Mouse (Mus musculus): ENCODE results near the gene Sat2. TPM values are rescaled to one million over a fixed set of nuclear protein-coding genes. Genes with fewer than 3 reads are reported as not detected.

Sat2 gene
- polyA plus RNA-seq, 1 experiment from 2014 or later, result 26.6 TPM

DNA sequence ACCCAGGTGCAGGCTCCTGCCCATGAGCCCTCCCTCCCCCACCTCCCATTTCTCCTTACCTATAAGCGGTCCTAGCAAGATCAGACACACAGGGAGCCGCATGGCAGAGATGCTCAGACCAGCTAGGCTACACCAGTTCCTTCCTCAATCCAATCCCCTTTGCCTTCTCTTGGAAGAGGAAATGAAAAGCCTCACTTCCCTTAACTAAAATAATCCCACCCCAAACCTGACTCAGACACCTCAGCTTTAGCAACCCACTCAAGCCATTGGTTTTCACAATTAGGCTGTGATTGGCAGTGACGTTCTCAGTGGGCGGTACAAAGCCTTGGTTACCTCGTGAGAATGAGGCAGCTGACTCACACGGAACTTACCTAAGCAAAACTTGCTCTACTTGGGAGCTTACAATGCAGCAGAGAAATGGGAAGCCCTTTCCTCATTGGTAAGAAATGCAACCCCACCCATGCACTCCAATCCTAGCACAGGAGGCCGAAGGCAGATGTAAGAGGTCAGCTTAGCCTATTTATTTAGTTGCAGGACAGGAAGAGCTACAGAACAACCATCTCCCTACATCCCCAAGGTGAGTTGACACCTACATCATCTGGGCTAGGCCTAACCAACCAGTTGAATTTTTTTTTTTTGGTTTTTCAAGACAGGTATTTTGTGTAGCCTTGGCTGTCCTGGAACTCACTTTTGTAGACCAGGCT lies 44.3 kb downstream of the Sat2 start, which contains the start of gene Cd68:
Gene Cd68 (minus strand): TSS at position 193 of the 704 bp plus-strand sequence.
- no peaks in the 10 kb centered on the region for H3K27me3 ChIP-seq
- no peaks in the 10 kb centered on the region for H3K9me3 ChIP-seq (replicated peaks)
- H3K4me2 ChIP-seq (replicated peaks), result no peak within 1 kb of the TSS
- no peak within 1 kb of the TSS for H3K4me3 ChIP-seq
- peak within 1 kb of the TSS; percentile 37; the same call in 1 of the 2 replicates for H3K27ac ChIP-seq
- peaks cover 70% of the 10 kb centered on the region for H3K36me3 ChIP-seq
- peaks cover 35% of the 10 kb centered on the region for H3K4me1 ChIP-seq
- ATAC-seq (ENCODE audit: low FRiP score), result no peak
- WGBS, result 28% methylated on average over 7 of the region's 7 CpGs
- no peak within 1 kb of the TSS for H3K9ac ChIP-seq

GRCm38 (mm10) chr11:69666665-69667005 lies 44.8 kb downstream of the Sat2 start:
- peaks cover 29% of the 10 kb centered on the region for H3K4me1 ChIP-seq
- H3K36me3 ChIP-seq, result peaks cover 70% of the 10 kb centered on the region
- H3K27ac ChIP-seq, result no peak overlapping the region
- H3K27me3 ChIP-seq, result no peaks in the 10 kb centered on the region
- no peak overlapping the region for H3K4me3 ChIP-seq
- WGBS, result 89% methylated on average over 3 of the region's 3 CpGs
- ATAC-seq (ENCODE audit: low FRiP score), result no peak
- no peak overlapping the region for H3K9ac ChIP-seq
- H3K4me2 ChIP-seq (replicated peaks), result no peak overlapping the region
- H3K9me3 ChIP-seq (replicated peaks), result no peaks in the 10 kb centered on the region

GRCm38 (mm10) chr11:69670786-69671725 lies 49.2 kb downstream of the Sat2 start:
- WGBS, result 1% methylated on average over 58 of the region's 61 CpGs
- peak overlapping the region; percentile 89 for H3K4me3 ChIP-seq
- no peaks in the 10 kb centered on the region for H3K9me3 ChIP-seq (replicated peaks)
- peak overlapping the region; percentile 99 for H3K9ac ChIP-seq
- peak overlapping the region; percentile 96 for H3K27ac ChIP-seq
- peak overlapping the region; percentile 97 for H3K4me2 ChIP-seq (replicated peaks)
- peaks cover 74% of the 10 kb centered on the region for H3K36me3 ChIP-seq
- no peaks in the 10 kb centered on the region for H3K27me3 ChIP-seq
- ATAC-seq (ENCODE audit: low FRiP score), result peak; percentile 64
- peaks cover 30% of the 10 kb centered on the region for H3K4me1 ChIP-seq

DNA sequence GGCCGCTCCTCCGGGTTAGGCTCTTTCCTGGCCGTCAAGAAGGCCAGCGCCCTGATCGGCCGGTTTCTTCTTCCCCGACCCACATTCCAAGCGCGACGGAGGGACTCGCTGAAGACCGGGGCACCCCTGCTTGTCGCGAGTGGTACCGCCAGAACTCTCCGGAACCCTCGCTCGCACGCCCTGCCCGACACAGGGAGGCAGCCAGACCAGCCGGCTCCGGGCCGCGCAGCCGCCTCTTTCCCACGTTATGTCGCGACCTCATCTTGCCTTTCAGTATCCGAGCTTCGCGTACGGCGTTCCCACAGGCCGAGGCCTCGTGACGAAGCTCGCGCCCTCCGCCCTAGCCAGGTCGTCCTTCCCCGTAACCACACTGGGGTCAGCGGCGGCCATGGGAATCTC lies 49.9 kb downstream of the Sat2 start:
- Histone ChIP-seq H3K4me1 (peaks cover 30% of the 10 kb centered on the region), H3K4me2 (replicated peaks) (peak overlapping the region; percentile 97), H3K9me3 (replicated peaks) (no peaks in the 10 kb centered on the region), H3K9ac (peak overlapping the region; percentile 99), H3K36me3 (peaks cover 74% of the 10 kb centered on the region), H3K4me3 (peak overlapping the region; percentile 89), H3K27me3 (no peaks in the 10 kb centered on the region), H3K27ac (peak overlapping the region; percentile 96)
- under 1% methylated on average over 43 of the region's 43 CpGs for WGBS
- peak; percentile 30; the same call in 1 of the 2 replicates for ATAC-seq (ENCODE audit: low FRiP score)

DNA sequence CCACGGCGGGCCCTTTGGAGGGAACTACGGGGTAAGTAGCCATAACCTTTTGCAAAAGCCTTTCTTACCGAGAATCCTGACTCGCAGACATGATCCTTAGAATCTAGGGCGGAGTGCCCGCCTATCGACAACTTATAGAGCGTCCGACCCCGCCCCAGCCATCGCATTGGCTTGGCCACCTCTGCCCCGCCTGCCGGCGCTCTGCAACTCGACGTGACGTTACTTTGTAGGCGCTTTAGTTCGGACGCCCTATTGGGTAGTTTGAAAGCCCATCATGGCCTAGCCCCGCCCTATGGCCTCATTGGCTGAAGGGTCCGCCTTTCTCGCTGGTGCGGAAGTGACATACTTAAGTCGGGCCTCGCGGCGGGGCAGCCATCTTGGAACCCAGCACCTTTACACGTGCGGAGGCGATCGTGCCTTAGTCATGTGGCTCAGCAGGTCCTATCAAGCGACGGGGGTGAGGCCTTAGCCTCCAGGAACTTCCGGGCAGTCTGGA lies 50.4 kb downstream of the Sat2 start, which contains the start of gene Eif4a1:
Gene Eif4a1 (minus strand): TSS at position 213 of the 496 bp plus-strand sequence.
- peak within 1 kb of the TSS; percentile 97 for H3K4me2 ChIP-seq (replicated peaks)
- peak within 1 kb of the TSS; percentile 89 for H3K4me3 ChIP-seq
- peaks cover 30% of the 10 kb centered on the region for H3K4me1 ChIP-seq
- H3K27ac ChIP-seq, result peak within 1 kb of the TSS; percentile 96
- H3K27me3 ChIP-seq, result no peaks in the 10 kb centered on the region
- peak; percentile 97 for ATAC-seq (ENCODE audit: low FRiP score)
- under 1% methylated on average over 36 of the region's 36 CpGs for WGBS
- peaks cover 75% of the 10 kb centered on the region for H3K36me3 ChIP-seq
- H3K9me3 ChIP-seq (replicated peaks), result no peaks in the 10 kb centered on the region
- H3K9ac ChIP-seq, result peak within 1 kb of the TSS; percentile 99

MicroRNA genes within 50 kb of the gene (microRNA counts, 519-probe panel; counts per million panel counts)
- microRNA mmu-miR-1934, result 470 counts per million, percentile 58 among the panel's probes with 10 or more counts
- 2,681 counts per million, percentile 66 among the panel's probes with 10 or more counts for microRNA mmu-miR-467f

Small RNA genes within 50 kb of the gene (microRNA-seq; reads per million reads assigned to microRNA genes)
- gene Mir1934 (1.9 reads per million), gene Mir467f (not detected)

Other genes starting within 250 kb of the Sat2 start
- gene Naa38, start 226.5 kb upstream of the Sat2 start, polyA plus RNA-seq (2016; fragmentation: Nextera tagmentation; extraction: Ambion mirVana), result 94.0 and 103 TPM in 2 replicates
- gene Cyb5d1, start 226.4 kb upstream of the Sat2 start, polyA plus RNA-seq (2016; fragmentation: Nextera tagmentation; extraction: Ambion mirVana), result 48.0 and 50.5 TPM in 2 replicates
- 13.2 and 14.8 TPM in 2 replicates for gene Tmem88, start 223.8 kb upstream of the Sat2 start, polyA plus RNA-seq (2016; fragmentation: Nextera tagmentation; extraction: Ambion mirVana)
- gene Kdm6b, start 208.3 kb upstream of the Sat2 start, polyA plus RNA-seq (2016; fragmentation: Nextera tagmentation; extraction: Ambion mirVana), result 51.4 and 51.6 TPM in 2 replicates
- gene Dnah2, start 72.9 kb upstream of the Sat2 start, polyA plus RNA-seq (2016; fragmentation: Nextera tagmentation; extraction: Ambion mirVana), result 1.4 and 2.5 TPM in 2 replicates
- gene Efnb3, start 61.8 kb upstream of the Sat2 start, polyA plus RNA-seq (2016; fragmentation: Nextera tagmentation; extraction: Ambion mirVana), result 95.7 and 106 TPM in 2 replicates
- gene Wrap53, start 41.8 kb upstream of the Sat2 start, polyA plus RNA-seq (2016; fragmentation: Nextera tagmentation; extraction: Ambion mirVana), result 29.7 and 29.9 TPM in 2 replicates
- gene Trp53, start 41.7 kb upstream of the Sat2 start, polyA plus RNA-seq (2016; fragmentation: Nextera tagmentation; extraction: Ambion mirVana), result 105 and 109 TPM in 2 replicates
- gene Atp1b2, start 16.1 kb upstream of the Sat2 start, polyA plus RNA-seq (2016; fragmentation: Nextera tagmentation; extraction: Ambion mirVana), result 12.1 and 18.5 TPM in 2 replicates
- not detected in 2 replicates for gene Shbg, start 4.1 kb upstream of the Sat2 start, polyA plus RNA-seq (2016; fragmentation: Nextera tagmentation; extraction: Ambion mirVana)
- gene Fxr2, start 11.0 kb downstream of the Sat2 start, polyA plus RNA-seq (2016; fragmentation: Nextera tagmentation; extraction: Ambion mirVana), result 62.7 and 62.8 TPM in 2 replicates
- gene Sox15, start 33.3 kb downstream of the Sat2 start, polyA plus RNA-seq (2016; fragmentation: Nextera tagmentation; extraction: Ambion mirVana), result 0.26 TPM in 1 of 2 replicates, not detected in the other
- 68.0 and 69.1 TPM in 2 replicates for gene Mpdu1, start 40.6 kb downstream of the Sat2 start, polyA plus RNA-seq (2016; fragmentation: Nextera tagmentation; extraction: Ambion mirVana)
- gene Cd68, start 44.1 kb downstream of the Sat2 start, polyA plus RNA-seq (2016; fragmentation: Nextera tagmentation; extraction: Ambion mirVana), result 6.9 and 8.2 TPM in 2 replicates
- gene Eif4a1, start 50.4 kb downstream of the Sat2 start, polyA plus RNA-seq (2016; fragmentation: Nextera tagmentation; extraction: Ambion mirVana), result 555 and 589 TPM in 2 replicates
- gene Senp3, start 60.1 kb downstream of the Sat2 start, polyA plus RNA-seq (2016; fragmentation: Nextera tagmentation; extraction: Ambion mirVana), result 105 and 106 TPM in 2 replicates
- 0.42 and 0.49 TPM in 2 replicates for gene Tnfsf13, start 63.8 kb downstream of the Sat2 start, polyA plus RNA-seq (2016; fragmentation: Nextera tagmentation; extraction: Ambion mirVana)
- 3.1 and 3.4 TPM in 2 replicates for gene Tnfsf12, start 73.8 kb downstream of the Sat2 start, polyA plus RNA-seq (2016; fragmentation: Nextera tagmentation; extraction: Ambion mirVana)
- 0.80 and 1.9 TPM in 2 replicates for gene Tnfsfm13, start 74.1 kb downstream of the Sat2 start, polyA plus RNA-seq (2016; fragmentation: Nextera tagmentation; extraction: Ambion mirVana)
- 32.2 and 39.0 TPM in 2 replicates for gene Polr2a, start 136.6 kb downstream of the Sat2 start, polyA plus RNA-seq (2016; fragmentation: Nextera tagmentation; extraction: Ambion mirVana)
- gene Slc35g3, start 139.9 kb downstream of the Sat2 start, polyA plus RNA-seq (2016; fragmentation: Nextera tagmentation; extraction: Ambion mirVana), result 0.40 and 0.61 TPM in 2 replicates
- 2.3 and 2.4 TPM in 2 replicates for gene Zbtb4, start 143.9 kb downstream of the Sat2 start, polyA plus RNA-seq (2016; fragmentation: Nextera tagmentation; extraction: Ambion mirVana)
- 3.0 and 5.9 TPM in 2 replicates for gene Chrnb1, start 173.9 kb downstream of the Sat2 start, polyA plus RNA-seq (2016; fragmentation: Nextera tagmentation; extraction: Ambion mirVana)
- gene Fgf11, start 179.8 kb downstream of the Sat2 start, polyA plus RNA-seq (2016; fragmentation: Nextera tagmentation; extraction: Ambion mirVana), result 3.7 and 4.2 TPM in 2 replicates
- gene Tmem102, start 183.6 kb downstream of the Sat2 start, polyA plus RNA-seq (2016; fragmentation: Nextera tagmentation; extraction: Ambion mirVana), result 1.6 and 2.4 TPM in 2 replicates
- not detected in 2 replicates for gene Gm39566, start 193.3 kb downstream of the Sat2 start, polyA plus RNA-seq (2016; fragmentation: Nextera tagmentation; extraction: Ambion mirVana)
- gene Spem2, start 196.4 kb downstream of the Sat2 start, polyA plus RNA-seq (2016; fragmentation: Nextera tagmentation; extraction: Ambion mirVana), result 0.14 TPM in 1 of 2 replicates, not detected in the other
- gene Spem1, start 200.2 kb downstream of the Sat2 start, polyA plus RNA-seq (2016; fragmentation: Nextera tagmentation; extraction: Ambion mirVana), result 0.21 and 0.46 TPM in 2 replicates
- gene Nlgn2, start 215.8 kb downstream of the Sat2 start, polyA plus RNA-seq (2016; fragmentation: Nextera tagmentation; extraction: Ambion mirVana), result 14.7 and 14.9 TPM in 2 replicates
- gene Tmem256, start 216.5 kb downstream of the Sat2 start, polyA plus RNA-seq (2016; fragmentation: Nextera tagmentation; extraction: Ambion mirVana), result 268 and 314 TPM in 2 replicates
- 74.9 and 87.3 TPM in 2 replicates for gene Plscr3, start 224.4 kb downstream of the Sat2 start, polyA plus RNA-seq (2016; fragmentation: Nextera tagmentation; extraction: Ambion mirVana)
- 0.57 and 1.4 TPM in 2 replicates for gene Tnk1, start 236.7 kb downstream of the Sat2 start, polyA plus RNA-seq (2016; fragmentation: Nextera tagmentation; extraction: Ambion mirVana)